Mouse (Mus musculus) heart, embryonic 10.5 days (tissue): ENCODE measurements around the gene Rab11fip3. TPM values are rescaled to one million over a fixed set of nuclear protein-coding genes. Genes with fewer than 3 reads are reported as not detected.
A peak's percentile ranks its signal among the peaks of the same experiment; 100 is the strongest.

ENCODE experiments used
- DNase-seq: peaks from one replicate; pipeline ENCODE4 v3.0.0-alpha.2; 2017; ENCODE audit warnings: low spot score
- H3K27ac ChIP-seq: fragments of 300-500 bp; sonication (generic); 2 replicates; pipeline ENCODE4 v1.5.1; 2016; ENCODE audit warnings: mild to moderate bottlenecking
- H3K27me3 ChIP-seq: fragments of 300-500 bp; sonication (generic); 2 replicates; pipeline ENCODE4 v1.6.1; 2016; ENCODE audit warnings: mild to moderate bottlenecking; ENCODE audit not compliant: poor library complexity, insufficient read depth, severe bottlenecking
- H3K36me3 ChIP-seq: fragments of 300-500 bp; sonication (generic); 2 replicates; pipeline ENCODE4 v1.6.1; 2016; ENCODE audit warnings: mild to moderate bottlenecking, moderate library complexity
- H3K4me1 ChIP-seq: fragments of 300-500 bp; sonication (generic); 2 replicates; pipeline ENCODE4 v1.6.1; 2016; ENCODE audit warnings: mild to moderate bottlenecking
- H3K4me3 ChIP-seq: fragments of 300-500 bp; sonication (generic); 2 replicates; pipeline ENCODE4 v1.5.1; 2016; ENCODE audit warnings: mild to moderate bottlenecking, moderate library complexity
- H3K9me3 ChIP-seq: fragments of 300-500 bp; sonication (generic); 2 replicates; pipeline ENCODE4 v1.6.1; 2016; ENCODE audit warnings: mild to moderate bottlenecking, moderate library complexity
- WGBS: fragments of 180-500 bp; shearing (Covaris S2); methylation state at CpG from one replicate; pipeline ENCODE4 v1.1.7; 2016; 5-methylcytosine and 5-hydroxymethylcytosine counted together
- polyA plus RNA-seq: library from polyadenylated mRNA; unstranded; fragments of >200 nt; fragmentation: Nextera tagmentation; extraction: Ambion mirVana; gene quantifications from 2 replicates; pipeline ENCODE4 v1.2.1, GENCODE M21; 2016

The Rab11fip3 gene
- polyA plus RNA-seq, 1 experiment from 2014 or later, result 16.6 TPM

GRCm38 (mm10) chr17:25944366-25945163, 124.8 kb downstream of the Rab11fip3 start, which contains the start of the genes Pigq and Nhlrc4:
TSS of gene Pigq (minus strand) at chr17:25944936.
TSS of gene Nhlrc4 (minus strand) at chr17:25944961.
- Histone ChIP-seq H3K27me3 (peaks cover 25% of the 10 kb centered on the region), H3K4me3 (peak within 1 kb of the TSS; percentile 1; the same call in 1 of the 2 replicates), H3K4me1 (peaks cover 48% of the 10 kb centered on the region), H3K36me3 (no peaks in the 10 kb centered on the region), H3K9me3 (no peaks in the 10 kb centered on the region), H3K27ac (peak within 1 kb of the TSS; percentile 75)
- WGBS, result 40% methylated on average over 5 of the region's 6 CpGs
- no peak for DNase-seq

GRCm38 (mm10) chr17:25943769-25944168, 125.6 kb downstream of the Rab11fip3 start:
- peaks cover 4% of the 10 kb centered on the region; the same call in 1 of the 2 replicates for H3K36me3 ChIP-seq
- 66% methylated on average over 9 of the region's 9 CpGs for WGBS
- H3K27ac ChIP-seq, result peak overlapping the region; percentile 75
- peak overlapping the region; percentile 1; the same call in 1 of the 2 replicates for H3K4me3 ChIP-seq
- no peaks in the 10 kb centered on the region for H3K9me3 ChIP-seq
- H3K27me3 ChIP-seq, result peaks cover 24% of the 10 kb centered on the region; the same call in 1 of the 2 replicates
- peaks cover 48% of the 10 kb centered on the region for H3K4me1 ChIP-seq
- DNase-seq, result no peak

- peak overlapping the region; percentile 1; the same call in 1 of the 2 replicates for H3K4me3 ChIP-seq
- 78% methylated on average over 3 of the region's 3 CpGs for WGBS
- no peak for DNase-seq
- peaks cover 46% of the 10 kb centered on the region for H3K4me1 ChIP-seq
- peaks cover 21% of the 10 kb centered on the region; the same call in 1 of the 2 replicates for H3K27me3 ChIP-seq
- H3K27ac ChIP-seq, result peak overlapping the region; percentile 75
- H3K9me3 ChIP-seq, result no peaks in the 10 kb centered on the region
- H3K36me3 ChIP-seq, result peaks cover 8% of the 10 kb centered on the region; the same call in 1 of the 2 replicates
Measured at GRCm38 (mm10) chr17:25943221-25943620, 126.1 kb downstream of the Rab11fip3 start.

GRCm38 (mm10) chr17:25942597-25943151, 126.7 kb downstream of the Rab11fip3 start:
- Histone ChIP-seq H3K27me3 (peaks cover 17% of the 10 kb centered on the region; the same call in 1 of the 2 replicates), H3K4me3 (peak overlapping the region; percentile 97), H3K36me3 (peaks cover 11% of the 10 kb centered on the region; the same call in 1 of the 2 replicates), H3K27ac (peak overlapping the region; percentile 99; the same call in 1 of the 2 replicates), H3K4me1 (peaks cover 41% of the 10 kb centered on the region), H3K9me3 (no peaks in the 10 kb centered on the region)
- WGBS, result 76% methylated on average over 2 of the region's 2 CpGs
- peak; percentile 95 for DNase-seq

- Histone ChIP-seq H3K36me3 (peaks cover 21% of the 10 kb centered on the region), H3K4me1 (peaks cover 38% of the 10 kb centered on the region), H3K4me3 (peak overlapping the region; percentile 97), H3K27me3 (peaks cover 12% of the 10 kb centered on the region; the same call in 1 of the 2 replicates), H3K27ac (peak overlapping the region; percentile 99), H3K9me3 (no peaks in the 10 kb centered on the region)
- whole genome bisulfite sequencing, result 2% methylated on average over 54 of the region's 54 CpGs
- DNase-seq, result peak; percentile 86
Measured at GRCm38 (mm10) chr17:25941511-25942241, 127.7 kb downstream of the Rab11fip3 start.

Other genes starting within 250 kb of the Rab11fip3 start
- 21.6 and 23.0 TPM in 2 replicates for gene Wdr24, start 245.9 kb downstream of the Rab11fip3 start, polyA plus RNA-seq
- gene Jmjd8, start 240.7 kb downstream of the Rab11fip3 start, polyA plus RNA-seq, result 45.8 and 50.7 TPM in 2 replicates
- gene Stub1, start 236.2 kb downstream of the Rab11fip3 start, polyA plus RNA-seq, result 343 and 404 TPM in 2 replicates
- gene Rhbdl1, start 232.3 kb downstream of the Rab11fip3 start, polyA plus RNA-seq, result 2.3 and 4.0 TPM in 2 replicates
- 2.1 and 3.0 TPM in 2 replicates for gene Gm20683, start 227.8 kb downstream of the Rab11fip3 start, polyA plus RNA-seq
- 29.0 and 29.8 TPM in 2 replicates for gene Rhot2, start 224.7 kb downstream of the Rab11fip3 start, polyA plus RNA-seq
- 22.4 and 31.7 TPM in 2 replicates for gene Wdr90, start 208.1 kb downstream of the Rab11fip3 start, polyA plus RNA-seq
- 133 and 201 TPM in 2 replicates for gene Mcrip2, start 200.8 kb downstream of the Rab11fip3 start, polyA plus RNA-seq
- 46.7 and 55.4 TPM in 2 replicates for gene Mettl26, start 194.5 kb downstream of the Rab11fip3 start, polyA plus RNA-seq
- gene Wfikkn1, start 188.7 kb downstream of the Rab11fip3 start, polyA plus RNA-seq, result 0.96 and 3.8 TPM in 2 replicates
- gene Rab40c, start 149.8 kb downstream of the Rab11fip3 start, polyA plus RNA-seq, result 22.2 and 24.4 TPM in 2 replicates
- 71.8 and 90.0 TPM in 2 replicates for gene Pigq, start 124.6 kb downstream of the Rab11fip3 start, polyA plus RNA-seq
- gene Nhlrc4, start 124.6 kb downstream of the Rab11fip3 start, polyA plus RNA-seq, result 0.15 and 0.85 TPM in 2 replicates
- 0.20 and 0.55 TPM in 2 replicates for gene A930017K11Rik, start 117.0 kb downstream of the Rab11fip3 start, polyA plus RNA-seq
- gene Capn15, start 83.8 kb downstream of the Rab11fip3 start, polyA plus RNA-seq, result 20.1 and 21.4 TPM in 2 replicates
- gene Decr2, start 20.8 kb upstream of the Rab11fip3 start, polyA plus RNA-seq, result 32.8 and 39.6 TPM in 2 replicates
- gene Nme4, start 26.0 kb upstream of the Rab11fip3 start, polyA plus RNA-seq, result 115 and 137 TPM in 2 replicates
- gene Tmem8, start 43.7 kb upstream of the Rab11fip3 start, polyA plus RNA-seq, result 0.71 and 1.2 TPM in 2 replicates
- gene Mrpl28, start 53.9 kb upstream of the Rab11fip3 start, polyA plus RNA-seq, result 273 and 284 TPM in 2 replicates
- 5.5 and 7.0 TPM in 2 replicates for gene Axin1, start 69.1 kb upstream of the Rab11fip3 start, polyA plus RNA-seq
- 2.0 and 2.4 TPM in 2 replicates for gene Pdia2, start 129.5 kb upstream of the Rab11fip3 start, polyA plus RNA-seq
- 4.2 and 5.3 TPM in 2 replicates for gene Rgs11, start 133.4 kb upstream of the Rab11fip3 start, polyA plus RNA-seq
- gene Arhgdig, start 138.2 kb upstream of the Rab11fip3 start, polyA plus RNA-seq, result 8.2 and 10.0 TPM in 2 replicates
- 36.0 and 42.4 TPM in 2 replicates for gene Fam234a, start 174.7 kb upstream of the Rab11fip3 start, polyA plus RNA-seq
- 70.6 and 100 TPM in 2 replicates for gene Luc7l, start 183.3 kb upstream of the Rab11fip3 start, polyA plus RNA-seq